Mouse (Mus musculus) lung, embryonic 15.5 days (tissue): Measurements from ENCODE around the gene Thap7. TPM values are rescaled to one million over a fixed set of nuclear protein-coding genes. Genes with fewer than 3 reads are reported as not detected.
"Not testable (repeated sequence)": the region's sequence is repeated elsewhere in the genome, so short reads cannot be mapped to it uniquely, and the experiment has no call there.

Experiments used
- ATAC-seq: fragments of 200-750 bp; cut with Nextera tagmentation; 2 replicates; pipeline ENCODE4 v1.8.0; 2017; ENCODE audit warnings: moderate number of reproducible peaks, borderline replicate concordance; ENCODE audit not compliant: low FRiP score, low TSS enrichment; ENCODE audit errors: extremely low read depth
- H3K27ac ChIP-seq: fragments of 300-500 bp; sonication (generic); 2 replicates; pipeline ENCODE4 v1.5.1; 2015; ENCODE audit warnings: moderate library complexity, mild to moderate bottlenecking, inconsistent platforms
- H3K27me3 ChIP-seq: fragments of 300-500 bp; sonication (generic); 2 replicates; pipeline ENCODE4 v1.6.1; 2015; ENCODE audit warnings: inconsistent platforms
- H3K36me3 ChIP-seq: fragments of 300-500 bp; sonication (generic); 2 replicates; pipeline ENCODE4 v1.6.1; 2015; ENCODE audit warnings: inconsistent platforms
- H3K4me1 ChIP-seq: fragments of 300-500 bp; sonication (generic); 2 replicates; pipeline ENCODE4 v1.6.1; 2015; ENCODE audit warnings: inconsistent platforms
- H3K4me2 ChIP-seq: fragments of 300-500 bp; sonication (generic); 2 replicates; pipeline ENCODE4 v1.6.1; 2015; ENCODE audit warnings: inconsistent platforms, mild to moderate bottlenecking, moderate library complexity
- H3K4me3 ChIP-seq: fragments of 300-500 bp; sonication (generic); 2 replicates; pipeline ENCODE4 v1.5.1; 2015; ENCODE audit warnings: mild to moderate bottlenecking, inconsistent platforms
- H3K9ac ChIP-seq: fragments of 300-500 bp; sonication (generic); 2 replicates; pipeline ENCODE4 v1.6.1; 2015; ENCODE audit warnings: inconsistent platforms
- H3K9me3 ChIP-seq: fragments of 300-500 bp; sonication (generic); 2 replicates; pipeline ENCODE4 v1.6.1; 2016; ENCODE audit warnings: inconsistent platforms
- WGBS: fragments of 180-500 bp; shearing (Covaris S2); methylation state at CpG from one replicate; pipeline ENCODE4 v1.1.7; 2015; 5-methylcytosine and 5-hydroxymethylcytosine counted together
- polyA plus RNA-seq: library from polyadenylated mRNA; unstranded; fragments of >200 nt; fragmentation: Nextera tagmentation; extraction: Ambion mirVana; gene quantifications from 2 replicates; pipeline ENCODE4 v1.2.1, GENCODE M21; 2015

Thap7 gene
- polyA plus RNA-seq, 1 experiment from 2014 or later, result 54.5 TPM

DNA sequence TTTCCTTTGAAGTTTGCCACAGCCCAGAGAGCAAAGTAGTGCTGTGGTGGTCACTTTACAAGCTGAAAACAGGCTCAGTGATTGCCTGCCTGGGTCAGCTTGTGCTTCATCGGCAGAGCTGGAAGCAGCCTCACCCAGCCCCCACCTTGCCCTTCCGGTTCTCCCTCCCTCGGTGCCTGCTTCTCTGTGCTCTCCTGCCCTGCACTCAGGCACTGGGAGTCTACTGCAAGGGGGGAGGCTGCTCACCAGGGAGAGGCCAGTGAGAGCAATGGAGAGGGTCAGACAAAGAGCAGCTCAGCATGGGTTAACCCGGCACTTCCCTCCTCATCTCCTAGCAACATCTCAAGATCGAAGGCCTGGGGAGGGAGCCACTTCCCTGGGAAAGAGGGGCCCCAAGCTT lies 27.9 kb upstream of the Thap7 start:
- H3K36me3 ChIP-seq, result no peaks in the 10 kb centered on the region
- peaks cover 52% of the 10 kb centered on the region for H3K4me1 ChIP-seq
- H3K9me3 ChIP-seq, result no peaks in the 10 kb centered on the region
- H3K27me3 ChIP-seq, result no peaks in the 10 kb centered on the region; the same call in 1 of the 2 replicates
- H3K9ac ChIP-seq, result no peak overlapping the region
- 3% methylated on average over 5 of the region's 5 CpGs for WGBS
- ATAC-seq, result peak; percentile 8; the same call in 1 of the 2 replicates
- H3K4me3 ChIP-seq, result no peak overlapping the region
- peak overlapping the region; percentile 25 for H3K27ac ChIP-seq
- H3K4me2 ChIP-seq, result peak overlapping the region; percentile 39

DNA sequence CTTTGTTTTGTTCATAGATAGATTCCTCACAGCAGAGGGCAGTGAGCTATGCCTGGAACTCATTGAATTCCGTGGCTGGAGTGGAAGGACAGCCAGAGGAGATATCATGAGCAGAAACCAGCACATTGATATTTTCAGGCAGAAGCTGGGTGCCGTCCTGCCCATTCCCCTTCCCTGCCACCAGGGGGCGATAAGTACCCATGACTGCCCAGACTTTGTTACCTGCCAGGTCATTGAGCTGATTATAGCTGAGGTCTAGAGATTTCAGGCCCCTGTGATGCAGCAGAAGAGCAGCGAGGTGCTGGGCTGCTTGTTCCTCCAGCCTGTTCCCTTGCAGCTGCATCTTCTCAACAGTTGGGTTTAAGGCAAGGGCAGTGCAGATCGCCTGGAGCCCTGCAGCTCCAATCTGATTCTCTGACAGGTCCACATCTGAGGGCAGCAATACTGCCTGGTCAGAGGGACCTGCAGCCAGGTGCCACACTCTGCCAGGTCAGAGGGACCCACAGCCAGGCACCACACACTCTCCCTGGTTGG lies 27.1 kb upstream of the Thap7 start:
- no peaks in the 10 kb centered on the region for H3K9me3 ChIP-seq
- 1% methylated on average over 5 of the region's 5 CpGs for WGBS
- H3K27ac ChIP-seq, result peak overlapping the region; percentile 25
- no peak for ATAC-seq
- peaks cover 52% of the 10 kb centered on the region for H3K4me1 ChIP-seq
- no peak overlapping the region for H3K9ac ChIP-seq
- no peaks in the 10 kb centered on the region; the same call in 1 of the 2 replicates for H3K27me3 ChIP-seq
- H3K4me2 ChIP-seq, result 0 out of 2 replicates have a peak overlapping the region, but pooled peaks have one; percentile 39
- H3K4me3 ChIP-seq, result no peak overlapping the region
- H3K36me3 ChIP-seq, result no peaks in the 10 kb centered on the region

DNA sequence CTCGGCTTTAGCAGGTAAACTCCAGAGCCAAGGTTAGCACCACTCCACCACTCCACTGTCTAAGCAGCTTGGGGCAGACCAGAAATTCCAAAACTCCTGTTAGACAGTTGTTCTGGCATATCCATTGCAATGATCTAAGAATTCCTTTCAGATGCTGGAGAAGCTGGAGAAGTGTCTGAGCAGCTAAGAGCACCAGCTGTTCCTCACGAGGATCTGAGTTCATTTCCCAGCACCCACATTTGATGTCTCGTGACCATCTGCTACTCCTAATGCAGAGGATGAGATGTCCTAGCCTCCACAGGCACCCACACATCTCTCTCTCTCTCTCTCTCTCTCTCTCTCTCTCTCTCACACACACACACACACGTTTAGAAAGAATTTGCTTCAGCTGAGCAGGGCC lies 26.0 kb upstream of the Thap7 start:
- H3K9me3 ChIP-seq, result no peaks in the 10 kb centered on the region
- 50% methylated on average over 4 of the region's 4 CpGs for WGBS
- no peak for ATAC-seq

GRCm38 (mm10) chr16:17556180-17556579 lies 25.2 kb upstream of the Thap7 start:
- H3K4me3 ChIP-seq, result no peak overlapping the region
- H3K9ac ChIP-seq, result no peak overlapping the region
- no peaks in the 10 kb centered on the region for H3K9me3 ChIP-seq
- no peak overlapping the region for H3K27ac ChIP-seq
- peaks cover 38% of the 10 kb centered on the region for H3K4me1 ChIP-seq
- H3K27me3 ChIP-seq, result no peaks in the 10 kb centered on the region; the same call in 1 of the 2 replicates
- no peak overlapping the region for H3K4me2 ChIP-seq
- no peak for ATAC-seq
- WGBS, result 74% methylated on average over 4 of the region's 4 CpGs
- no peaks in the 10 kb centered on the region for H3K36me3 ChIP-seq

More for the DNA sequence above, 26.0 kb upstream of the Thap7 start:
- H3K27ac ChIP-seq, result no peak overlapping the region
- no peaks in the 10 kb centered on the region; the same call in 1 of the 2 replicates for H3K27me3 ChIP-seq
- H3K4me2 ChIP-seq, result no peak overlapping the region
- H3K4me3 ChIP-seq, result no peak overlapping the region
- no peaks in the 10 kb centered on the region for H3K36me3 ChIP-seq
- no peak overlapping the region for H3K9ac ChIP-seq
- peaks cover 45% of the 10 kb centered on the region for H3K4me1 ChIP-seq

GRCm38 (mm10) chr16:17554702-17555101 lies 23.8 kb upstream of the Thap7 start:
- H3K4me3 ChIP-seq, H3K9me3 ChIP-seq, H3K27me3 ChIP-seq, H3K9ac ChIP-seq, H3K36me3 ChIP-seq: not testable (repeated sequence)
- WGBS, result 9% methylated on average over 4 of the region's 4 CpGs
- ATAC-seq, result peak; percentile 50; the same call in 1 of the 2 replicates
- peaks cover 28% of the 10 kb centered on the region for H3K4me1 ChIP-seq
- H3K4me2 ChIP-seq, result peak overlapping the region; percentile 56
- peak overlapping the region; percentile 81 for H3K27ac ChIP-seq

DNA sequence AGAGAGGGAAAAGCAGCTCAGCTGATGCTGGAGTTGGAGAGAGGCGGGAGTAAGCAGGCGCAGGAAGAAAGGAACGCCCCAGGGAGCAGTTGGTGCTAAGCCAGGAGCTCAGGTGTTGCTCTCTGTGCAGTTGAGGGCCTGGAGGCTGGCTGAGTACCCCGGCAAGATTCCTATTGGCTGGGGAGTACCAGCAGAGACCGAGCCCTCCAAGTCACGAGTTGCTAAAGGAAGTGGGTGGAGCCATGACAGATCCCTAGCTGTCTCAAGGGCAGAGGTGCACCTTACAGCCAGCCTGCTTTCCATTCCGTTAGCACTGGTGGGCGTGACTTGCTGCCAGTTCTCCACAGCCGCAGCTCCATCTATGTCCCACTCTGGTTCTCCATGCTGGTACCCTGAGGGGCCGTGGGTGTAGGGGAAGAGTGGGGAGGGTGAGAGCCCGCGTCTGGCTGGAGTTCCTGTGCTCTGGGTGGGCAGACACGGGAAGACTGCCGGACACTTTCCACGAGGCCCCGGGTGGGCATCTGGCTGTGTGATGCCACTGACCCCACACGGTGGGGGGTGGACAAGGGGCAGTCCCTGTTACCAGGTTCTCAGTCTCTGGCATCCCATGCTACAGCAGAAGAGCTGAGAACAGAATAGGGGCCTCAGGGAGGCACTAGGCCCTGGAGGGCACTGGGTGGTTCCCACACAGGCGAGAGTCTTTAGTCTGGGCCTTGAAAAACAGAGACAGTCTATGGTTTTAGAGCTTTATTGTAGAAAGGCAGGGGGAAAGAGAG lies 23.2 kb upstream of the Thap7 start:
- Histone ChIP-seq H3K27ac (peak overlapping the region; percentile 81), H3K36me3 (no peaks in the 10 kb centered on the region), H3K9me3 (no peaks in the 10 kb centered on the region), H3K4me1 (peaks cover 22% of the 10 kb centered on the region), H3K27me3 (no peaks in the 10 kb centered on the region), H3K4me2 (peak overlapping the region; percentile 56), H3K4me3 (peak overlapping the region; percentile 21), H3K9ac (no peak overlapping the region)
- peak; percentile 88 for ATAC-seq
- 8% methylated on average over 18 of the region's 18 CpGs for WGBS

DNA sequence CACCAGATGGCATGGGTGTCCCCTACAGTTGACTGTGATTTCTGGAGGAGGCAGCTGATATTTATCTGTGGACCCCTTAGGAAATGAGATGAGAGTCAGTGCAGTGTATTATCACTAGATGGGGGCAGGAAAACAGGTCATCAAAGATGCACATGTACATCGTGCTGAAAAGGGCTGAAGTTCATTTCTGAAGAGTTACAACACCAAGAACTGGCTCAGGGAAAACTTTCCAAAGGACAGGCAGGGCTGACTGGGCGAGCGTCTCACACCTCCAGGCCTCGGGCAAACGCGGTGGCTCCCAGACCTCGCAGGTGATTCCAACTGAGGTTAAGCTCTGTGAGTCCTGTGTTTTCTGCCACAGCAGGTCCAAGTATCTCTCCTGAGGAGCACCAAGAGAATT lies 21.9 kb upstream of the Thap7 start:
- H3K27ac ChIP-seq, result no peak overlapping the region
- ATAC-seq, result no peak
- no peak overlapping the region for H3K4me2 ChIP-seq
- H3K9me3 ChIP-seq, result no peaks in the 10 kb centered on the region
- H3K4me3 ChIP-seq, result no peak overlapping the region
- 68% methylated on average over 7 of the region's 7 CpGs for WGBS
- H3K4me1 ChIP-seq, result peaks cover 12% of the 10 kb centered on the region
- no peaks in the 10 kb centered on the region for H3K27me3 ChIP-seq
- H3K36me3 ChIP-seq, result no peaks in the 10 kb centered on the region
- H3K9ac ChIP-seq, result no peak overlapping the region

DNA sequence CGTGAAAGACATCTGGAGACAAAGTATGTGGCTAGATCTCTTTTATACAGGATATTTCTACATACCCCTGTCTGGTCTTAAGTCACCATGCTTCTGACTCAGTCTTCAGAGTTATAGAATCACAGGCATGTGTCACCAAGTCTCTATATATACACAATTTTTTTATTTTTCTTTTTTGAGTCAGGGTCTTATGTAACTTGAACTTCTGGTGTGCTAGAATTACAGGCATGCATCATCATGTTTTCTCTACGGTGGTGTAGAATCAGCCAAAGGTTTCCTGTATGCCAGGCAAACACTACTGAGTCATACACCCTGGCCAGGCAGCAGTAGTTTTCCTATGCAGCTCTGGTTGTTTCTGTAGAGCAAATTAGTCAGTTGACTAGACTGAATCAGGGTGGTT lies 11.7 kb upstream of the Thap7 start:
- no peak for ATAC-seq
- Histone ChIP-seq H3K27me3 (0 out of 2 replicates have a peak, but pooled peaks cover 7% of the 10 kb centered on the region), H3K9me3 (no peaks in the 10 kb centered on the region), H3K27ac (no peak overlapping the region), H3K4me3 (no peak overlapping the region), H3K4me2 (no peak overlapping the region), H3K36me3 (no peaks in the 10 kb centered on the region), H3K4me1 (no peaks in the 10 kb centered on the region), H3K9ac (no peak overlapping the region)
- 57% methylated on average over 2 of the region's 2 CpGs for WGBS

GRCm38 (mm10) chr16:17536584-17536983 lies 5.6 kb upstream of the Thap7 start:
- Histone ChIP-seq H3K4me1 (peaks cover 5% of the 10 kb centered on the region), H3K4me3 (no peak overlapping the region), H3K9me3 (no peaks in the 10 kb centered on the region), H3K4me2 (no peak overlapping the region), H3K27me3 (0 out of 2 replicates have a peak, but pooled peaks cover 4% of the 10 kb centered on the region), H3K9ac (no peak overlapping the region), H3K27ac (no peak overlapping the region), H3K36me3 (no peaks in the 10 kb centered on the region)
- 89% methylated on average over 3 of the region's 3 CpGs for WGBS
- ATAC-seq, result no peak

GRCm38 (mm10) chr16:17532676-17533329 lies 1.9 kb upstream of the Thap7 start:
- no peak overlapping the region for H3K9ac ChIP-seq
- no peak overlapping the region for H3K27ac ChIP-seq
- ATAC-seq, result no peak
- H3K36me3 ChIP-seq, result peaks cover 7% of the 10 kb centered on the region; the same call in 1 of the 2 replicates
- H3K9me3 ChIP-seq, result no peaks in the 10 kb centered on the region
- 70% methylated on average over 14 of the region's 14 CpGs for WGBS
- no peaks in the 10 kb centered on the region for H3K27me3 ChIP-seq
- no peak overlapping the region for H3K4me3 ChIP-seq
- no peak overlapping the region for H3K4me2 ChIP-seq
- peaks cover 17% of the 10 kb centered on the region for H3K4me1 ChIP-seq

GRCm38 (mm10) chr16:17532271-17532670 lies 1.3 kb upstream of the Thap7 start:
- Histone ChIP-seq H3K9me3 (no peaks in the 10 kb centered on the region), H3K4me1 (peaks cover 17% of the 10 kb centered on the region), H3K27me3 (no peaks in the 10 kb centered on the region), H3K36me3 (peaks cover 12% of the 10 kb centered on the region), H3K4me2 (no peak overlapping the region), H3K27ac (no peak overlapping the region), H3K4me3 (no peak overlapping the region), H3K9ac (no peak overlapping the region)
- ATAC-seq, result no peak
- 50% methylated on average over 4 of the region's 4 CpGs for WGBS
